Mouse (Mus musculus): ENCODE data around the gene Spry1. TPM values are rescaled to one million over a fixed set of nuclear protein-coding genes. Genes with fewer than 3 reads are reported as not detected.
A peak's percentile ranks its signal among the peaks of the same experiment; 100 is the strongest.
"Not testable (repeated sequence)": the region's sequence is repeated elsewhere in the genome, so short reads cannot be mapped to it uniquely, and the experiment has no call there.

Gene Spry1
- 31.8 and 39.6 TPM in 2 replicates for polyA plus RNA-seq (2015; fragmentation: Nextera tagmentation; extraction: Ambion mirVana)

GRCm38 (mm10) chr3:37639690-37640089, at the start of gene Spry1:
Gene Spry1 (plus strand): TSS chr3:37639947.
- Histone ChIP-seq H3K4me2 (ENCODE audit: low read length) (peak within 1 kb of the TSS; percentile 74), H3K27ac (peak within 1 kb of the TSS; percentile 95), H3K9ac (ENCODE audit: low read depth, low read length) (peak within 1 kb of the TSS; percentile 90), H3K27me3 (ENCODE audit: insufficient read depth, low read length) (no peaks in the 10 kb centered on the region), H3K36me3 (ENCODE audit: insufficient read depth, low read length) (peaks cover 14% of the 10 kb centered on the region; the same call in 1 of the 2 replicates), H3K4me1 (replicated peaks; ENCODE audit: insufficient read depth, low read length) (peaks cover 16% of the 10 kb centered on the region), H3K9me3 (replicated peaks; ENCODE audit: low read length) (no peaks in the 10 kb centered on the region), H3K4me3 (replicated peaks; ENCODE audit: low read depth, low read length) (peak within 1 kb of the TSS; percentile 83)
- TF ChIP-seq CTCF (IDR thresholded peaks at IDR 0.05; ENCODE audit: low read depth) = no peak
- WGBS = under 1% methylated on average over 38 of the region's 38 CpGs
- DNase-seq (ENCODE audit: low spot score) (peak; percentile 95), ATAC-seq (replicated peaks; ENCODE audit: low FRiP score, low read depth) (peak; percentile 80)

- Histone ChIP-seq H3K4me1 (replicated peaks; ENCODE audit: insufficient read depth, low read length) (no peaks in the 10 kb centered on the region; the same call in 1 of the 2 replicates), H3K9ac (ENCODE audit: low read depth, low read length) (no peak overlapping the region), H3K27me3 (ENCODE audit: insufficient read depth, low read length) (no peaks in the 10 kb centered on the region), H3K9me3 (replicated peaks; ENCODE audit: low read length) (no peaks in the 10 kb centered on the region), H3K27ac (no peak overlapping the region), H3K4me2 (ENCODE audit: low read length) (no peak overlapping the region), H3K36me3 (ENCODE audit: insufficient read depth, low read length) (no peaks in the 10 kb centered on the region), H3K4me3 (replicated peaks; ENCODE audit: low read depth, low read length) (no peak overlapping the region)
- no peak for TF ChIP-seq CTCF (IDR thresholded peaks at IDR 0.05; ENCODE audit: low read depth)
- WGBS = 61% methylated on average over 10 of the region's 10 CpGs
- DNase-seq (ENCODE audit: low spot score) = no peak
- ATAC-seq (replicated peaks; ENCODE audit: low FRiP score, low read depth) = no peak
Observed at GRCm38 (mm10) chr3:37595721-37596120, 44.0 kb upstream of the Spry1 start.

- Histone ChIP-seq H3K4me3 (replicated peaks; ENCODE audit: low read depth, low read length) (no peak overlapping the region), H3K4me1 (replicated peaks; ENCODE audit: insufficient read depth, low read length) (no peaks in the 10 kb centered on the region; the same call in 1 of the 2 replicates), H3K9ac (ENCODE audit: low read depth, low read length) (no peak overlapping the region), H3K27ac (no peak overlapping the region), H3K27me3 (ENCODE audit: insufficient read depth, low read length) (no peaks in the 10 kb centered on the region), H3K9me3 (replicated peaks; ENCODE audit: low read length) (no peaks in the 10 kb centered on the region), H3K4me2 (ENCODE audit: low read length) (no peak overlapping the region), H3K36me3 (ENCODE audit: insufficient read depth, low read length) (no peaks in the 10 kb centered on the region)
- WGBS = 56% methylated on average over 6 of the region's 6 CpGs
- TF ChIP-seq CTCF (IDR thresholded peaks at IDR 0.05; ENCODE audit: low read depth) = no peak
- ATAC-seq (replicated peaks; ENCODE audit: low FRiP score, low read depth) = no peak
- DNase-seq (ENCODE audit: low spot score) = no peak
Observed at GRCm38 (mm10) chr3:37596519-37596918, 43.2 kb upstream of the Spry1 start.

- DNase-seq (ENCODE audit: low spot score) = no peak
- H3K4me3 ChIP-seq (replicated peaks; ENCODE audit: low read depth, low read length) = no peak overlapping the region
- no peaks in the 10 kb centered on the region for H3K36me3 ChIP-seq (ENCODE audit: insufficient read depth, low read length)
- no peaks in the 10 kb centered on the region for H3K27me3 ChIP-seq (ENCODE audit: insufficient read depth, low read length)
- ATAC-seq (replicated peaks; ENCODE audit: low FRiP score, low read depth) = no peak; the same call in 1 of the 2 replicates
- H3K9me3 ChIP-seq (replicated peaks; ENCODE audit: low read length) = no peaks in the 10 kb centered on the region
- WGBS = 63% methylated on average over 5 of the region's 5 CpGs
- no peak overlapping the region for H3K4me2 ChIP-seq (ENCODE audit: low read length)
- no peak overlapping the region for H3K27ac ChIP-seq
- H3K4me1 ChIP-seq (replicated peaks; ENCODE audit: insufficient read depth, low read length) = no peaks in the 10 kb centered on the region; the same call in 1 of the 2 replicates
- no peak for TF ChIP-seq CTCF (IDR thresholded peaks at IDR 0.05; ENCODE audit: low read depth)
- no peak overlapping the region for H3K9ac ChIP-seq (ENCODE audit: low read depth, low read length)
Observed at GRCm38 (mm10) chr3:37597200-37597599, 42.5 kb upstream of the Spry1 start.

GRCm38 (mm10) chr3:37599641-37600040, 40.1 kb upstream of the Spry1 start:
- not testable (repeated sequence) for H3K27me3 ChIP-seq (ENCODE audit: insufficient read depth, low read length); ATAC-seq (replicated peaks; ENCODE audit: low FRiP score, low read depth); H3K4me3 ChIP-seq (replicated peaks; ENCODE audit: low read depth, low read length); H3K9me3 ChIP-seq (replicated peaks; ENCODE audit: low read length); DNase-seq (ENCODE audit: low spot score); H3K4me2 ChIP-seq (ENCODE audit: low read length); H3K9ac ChIP-seq (ENCODE audit: low read depth, low read length); H3K4me1 ChIP-seq (replicated peaks; ENCODE audit: insufficient read depth, low read length); H3K36me3 ChIP-seq (ENCODE audit: insufficient read depth, low read length); H3K27ac ChIP-seq
- WGBS = 92% methylated on average over 14 of the region's 14 CpGs

- TF ChIP-seq CTCF (IDR thresholded peaks at IDR 0.05; ENCODE audit: low read depth) = no peak
- ATAC-seq (replicated peaks; ENCODE audit: low FRiP score, low read depth) (no peak), DNase-seq (ENCODE audit: low spot score) (no peak)
- Histone ChIP-seq H3K27me3 (ENCODE audit: insufficient read depth, low read length) (no peaks in the 10 kb centered on the region), H3K36me3 (ENCODE audit: insufficient read depth, low read length) (no peaks in the 10 kb centered on the region), H3K4me3 (replicated peaks; ENCODE audit: low read depth, low read length) (no peak overlapping the region), H3K27ac (no peak overlapping the region), H3K4me2 (ENCODE audit: low read length) (no peak overlapping the region), H3K9me3 (replicated peaks; ENCODE audit: low read length) (no peaks in the 10 kb centered on the region), H3K4me1 (replicated peaks; ENCODE audit: insufficient read depth, low read length) (no peaks in the 10 kb centered on the region), H3K9ac (ENCODE audit: low read depth, low read length) (no peak overlapping the region)
- 92% methylated on average over 9 of the region's 9 CpGs for WGBS
Observed at GRCm38 (mm10) chr3:37602356-37602755, 37.4 kb upstream of the Spry1 start.

GRCm38 (mm10) chr3:37602890-37603289, 36.9 kb upstream of the Spry1 start:
- H3K9me3 ChIP-seq (replicated peaks; ENCODE audit: low read length) = no peaks in the 10 kb centered on the region
- no peak overlapping the region for H3K4me2 ChIP-seq (ENCODE audit: low read length)
- no peak for TF ChIP-seq CTCF (IDR thresholded peaks at IDR 0.05; ENCODE audit: low read depth)
- no peaks in the 10 kb centered on the region for H3K36me3 ChIP-seq (ENCODE audit: insufficient read depth, low read length)
- ATAC-seq (replicated peaks; ENCODE audit: low FRiP score, low read depth) = no peak
- no peaks in the 10 kb centered on the region for H3K27me3 ChIP-seq (ENCODE audit: insufficient read depth, low read length)
- H3K4me1 ChIP-seq (replicated peaks; ENCODE audit: insufficient read depth, low read length) = no peaks in the 10 kb centered on the region
- H3K9ac ChIP-seq (ENCODE audit: low read depth, low read length) = no peak overlapping the region
- H3K4me3 ChIP-seq (replicated peaks; ENCODE audit: low read depth, low read length) = no peak overlapping the region
- WGBS = 85% methylated on average over 7 of the region's 7 CpGs
- no peak overlapping the region for H3K27ac ChIP-seq
- DNase-seq (ENCODE audit: low spot score) = no peak

Measured in kidney, postnatal 0 days (tissue).